Comparison of ENCODE assay signal across 25 mouse cellular contexts in the genomic region with DNA sequence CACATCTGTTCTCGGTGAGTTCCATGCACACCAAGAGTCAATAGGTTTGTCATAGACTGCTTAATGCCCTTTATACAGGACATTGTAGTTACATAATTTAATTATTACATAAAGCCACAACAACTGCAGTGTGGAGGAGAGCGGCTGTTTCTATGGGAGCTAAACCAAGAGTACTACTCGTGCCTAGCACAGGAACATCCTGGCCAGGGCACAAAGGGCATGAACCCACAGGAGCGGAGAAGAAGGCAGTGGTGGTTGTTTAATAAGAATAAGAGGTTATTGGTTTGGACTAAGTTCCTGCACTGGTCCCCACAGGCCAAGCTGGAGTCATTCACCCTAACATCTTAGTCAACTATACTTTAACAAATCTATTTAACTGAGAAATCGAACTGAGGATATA. TPM values are rescaled to one million over a fixed set of nuclear protein-coding genes. Genes with fewer than 3 reads are reported as not detected.
DNase-seq lines count a peak whose midpoint lies in the region; ATAC-seq and TF ChIP-seq lines count a peak whose summit lies in the region.
"Had no signal": no experiment of that assay in that cellular context is flagged by ENCODE, and none has a peak within 500 bp of the region (broad histone marks: within the 10 kb centered on the region; RNA-seq: fewer than 3 reads in every experiment).

No protein-coding gene starts in this region.

- H3K4me1 ChIP-seq in kidney, embryonic 15.5 days = peaks cover 3% of the 10 kb centered on the region
- H3K4me1 ChIP-seq in liver, adult 2 months (ENCODE audit: control insufficient read depth, insufficient read depth, low read length) = peaks cover 4% of the 10 kb centered on the region; the same call in 1 of the 2 replicates
- peaks cover 5% of the 10 kb centered on the region; the same call in 1 of the 2 replicates for H3K4me1 ChIP-seq in liver, embryonic 12.5 days

- TF ChIP-seq POLR2A in liver, adult 2 months (IDR thresholded peaks at IDR 0.05; ENCODE audit: extremely low read depth, insufficient read depth, low read length) = no peak

- H3K9ac ChIP-seq in kidney, embryonic 15.5 days = no peak overlapping the region
- no peak overlapping the region for H3K9ac ChIP-seq in liver, adult 2 months (ENCODE audit: low read depth, low read length)
- H3K9ac ChIP-seq in liver, embryonic 12.5 days = no peak overlapping the region
- H3K9ac ChIP-seq: embryonic facial prominence, embryonic 12.5 days; embryonic facial prominence, embryonic 15.5 days; forebrain, postnatal 0 days; hindbrain, embryonic 12.5 days; hindbrain, embryonic 15.5 days had no signal

- H3K27ac ChIP-seq in kidney, embryonic 15.5 days = no peak overlapping the region
- H3K27ac ChIP-seq in liver, adult 2 months (replicated peaks; ENCODE audit: insufficient read depth, low read depth, low read length) = no peak overlapping the region
- H3K27ac ChIP-seq in liver, embryonic 12.5 days = no peak overlapping the region
- H3K27ac ChIP-seq: embryonic facial prominence, embryonic 12.5 days; embryonic facial prominence, embryonic 15.5 days; gastrocnemius, adult 2 months; hindbrain, embryonic 12.5 days; hindbrain, embryonic 15.5 days had no signal

- no peak overlapping the region for H3K4me3 ChIP-seq in kidney, embryonic 15.5 days (replicated peaks)
- no peak overlapping the region for H3K4me3 ChIP-seq in liver, adult 2 months (ENCODE audit: insufficient read depth, low read depth, low read length)
- H3K4me3 ChIP-seq in liver, embryonic 12.5 days = no peak overlapping the region
- H3K4me3 ChIP-seq: embryonic facial prominence, embryonic 12.5 days; embryonic facial prominence, embryonic 15.5 days; gastrocnemius, adult 2 months; hindbrain, embryonic 12.5 days; hindbrain, embryonic 15.5 days had no signal

- H3K79me2 ChIP-seq in liver, adult 2 months (ENCODE audit: control insufficient read depth, insufficient read depth, low read length) = no peaks in the 10 kb centered on the region

- WGBS in kidney, embryonic 15.5 days = 85% methylated on average over 5 of the region's 5 CpGs
- 58% methylated on average over 5 of the region's 5 CpGs for WGBS in liver, adult 2 months
- 61% methylated on average over 5 of the region's 5 CpGs for WGBS in liver, embryonic 12.5 days (ENCODE audit: insufficient replicate concordance)

- H3K9me3 ChIP-seq in kidney, embryonic 15.5 days (replicated peaks) = no peaks in the 10 kb centered on the region
- H3K9me3 ChIP-seq in liver, embryonic 12.5 days (replicated peaks) = no peaks in the 10 kb centered on the region
- H3K9me3 ChIP-seq: embryonic facial prominence, embryonic 12.5 days; embryonic facial prominence, embryonic 15.5 days; G1E; hindbrain, embryonic 12.5 days; hindbrain, embryonic 15.5 days had no signal

- H3K27me3 ChIP-seq in kidney, embryonic 15.5 days = no peaks in the 10 kb centered on the region
- H3K27me3 ChIP-seq in liver, adult 2 months (ENCODE audit: control insufficient read depth, insufficient read depth, low read length) = no peaks in the 10 kb centered on the region
- peaks cover 18% of the 10 kb centered on the region for H3K27me3 ChIP-seq in liver, embryonic 12.5 days (replicated peaks)
- H3K27me3 ChIP-seq: embryonic facial prominence, embryonic 12.5 days; embryonic facial prominence, embryonic 15.5 days; hindbrain, embryonic 15.5 days; Patski had no signal

- peak; percentile 39 for DNase-seq in kidney, adult 11 months
- DNase-seq in kidney, postnatal 14 days = no peak
- peak; percentile 33 to 75 for DNase-seq in kidney, adult 8-10 months
- peak; percentile 39 for DNase-seq in liver, adult 2 months (ENCODE audit: extremely low read depth, low read depth, low spot score)
- DNase-seq: adrenal gland, adult 8-10 months; adrenal gland, postnatal 36 days; B cell, adult 2 months; cerebellum, adult 11 months; cerebellum, adult 2 months; cerebellum, adult 9-11 months; cerebellum, postnatal 25 days; forebrain, postnatal 0 days; gastrocnemius, adult 2 months; gastrocnemius, postnatal 14 days had no signal

- TF ChIP-seq CTCF in liver, adult 2 months (IDR thresholded peaks at IDR 0.05; ENCODE audit: low read depth, low read length) = no peak

- no peak for ATAC-seq in kidney, embryonic 15.5 days (replicated peaks; ENCODE audit: low FRiP score)
- no peak for ATAC-seq in liver, embryonic 12.5 days
- no peak for ATAC-seq in megakaryocyte, adult 5-6 weeks (ENCODE audit: poor library complexity, severe bottlenecking)
- ATAC-seq: forebrain, embryonic 14.5 days; forebrain, postnatal 0 days; Patski had no signal

- no peak overlapping the region for H3K4me2 ChIP-seq in kidney, embryonic 15.5 days
- H3K4me2 ChIP-seq in liver, embryonic 12.5 days = no peak overlapping the region
- H3K4me2 ChIP-seq: embryonic facial prominence, embryonic 12.5 days; embryonic facial prominence, embryonic 15.5 days; heart, embryonic 11.5 days; hindbrain, embryonic 12.5 days; hindbrain, embryonic 15.5 days had no signal

- H3K36me3 ChIP-seq in kidney, embryonic 15.5 days = no peaks in the 10 kb centered on the region
- H3K36me3 ChIP-seq in liver, adult 2 months (ENCODE audit: control insufficient read depth, insufficient read depth, low read length) = no peaks in the 10 kb centered on the region
- H3K36me3 ChIP-seq in liver, embryonic 12.5 days = no peaks in the 10 kb centered on the region
- H3K36me3 ChIP-seq: embryonic facial prominence, embryonic 12.5 days; embryonic facial prominence, embryonic 15.5 days; G1E; hindbrain, embryonic 12.5 days; hindbrain, embryonic 15.5 days had no signal

RNA-seq across cellular contexts. Expression of gene Hacd2, which starts 16.0 kb away (rescaled TPM):
- 103 and 108 TPM in 2 replicates for polyA plus RNA-seq in kidney, embryonic 15.5 days (2015; fragmentation: Nextera tagmentation; extraction: Ambion mirVana)
- 19.8 and 23.8 TPM in 2 replicates for total RNA-seq in liver, adult 2 months (2014; rRNA removed)
- 70.7 and 88.9 TPM in 2 replicates for polyA plus RNA-seq in liver, adult 2 months (2012; rRNA removed)
- polyA plus RNA-seq in liver, embryonic 12.5 days (2016; fragmentation: Nextera tagmentation; extraction: Ambion mirVana) = 81.7 and 82.9 TPM in 2 replicates
- total RNA-seq in megakaryocyte, adult 5-6 weeks (2015) = 60.5 and 61.3 TPM in 2 replicates
- 7.6 and 12.4 TPM in 2 replicates for total RNA-seq in megakaryocyte, adult 5-6 weeks (2017)
